Mouse (Mus musculus) MEL (cell line): ENCODE data around the gene Pnpt1. TPM values are rescaled to one million over a fixed set of nuclear protein-coding genes. Genes with fewer than 3 reads are reported as not detected.

Experiments
- DNase-seq: peaks from one replicate; pipeline ENCODE4 v3.0.0; 2011; ENCODE audit warnings: low read depth, low spot score
- H3K27ac ChIP-seq: 2 replicates; pipeline ENCODE4 v1.5.1; 2012; ENCODE audit warnings: low read depth, mild to moderate bottlenecking, control low read depth, low read length, moderate library complexity; ENCODE audit not compliant: control insufficient read depth
- H3K27me3 ChIP-seq, 2 experiments: fragments of 150-350 bp in 1 of 2; sonication (generic) in 1 of 2; 2 replicates each; pipeline ENCODE4 v1.6.1; 2012; ENCODE audit warnings: low read length in 2 of 2, mild to moderate bottlenecking in 2 of 2, improper control_type of control experiment in 1 of 2, moderate library complexity in 1 of 2; ENCODE audit not compliant: insufficient read depth in 2 of 2, control insufficient read depth in 1 of 2
- H3K36me3 ChIP-seq, 2 experiments: 2 replicates each; pipeline ENCODE4 v1.6.1; 2012 to 2014; ENCODE audit warnings: low read length in 2 of 2, improper control_type of control experiment in 1 of 2, inconsistent platforms in 1 of 2, mild to moderate bottlenecking in 1 of 2; ENCODE audit not compliant: insufficient read depth in 2 of 2, control insufficient read depth in 1 of 2
- H3K4me1 ChIP-seq, 2 experiments: fragments of 150-350 bp in 1 of 2; sonication (generic) in 1 of 2; 2 replicates each; pipeline ENCODE4 v1.6.1; 2012; ENCODE audit warnings: low read length in 2 of 2, improper control_type of control experiment in 1 of 2, mild to moderate bottlenecking in 1 of 2; ENCODE audit not compliant: insufficient read depth in 2 of 2, control insufficient read depth in 1 of 2
- H3K4me3 ChIP-seq, 2 experiments: fragments of 150-350 bp in 1 of 2; sonication (generic) in 1 of 2; 2 replicates each; pipeline ENCODE4 v1.5.1; 2012; ENCODE audit warnings: low read depth in 2 of 2, low read length in 2 of 2, mild to moderate bottlenecking in 2 of 2, moderate library complexity in 2 of 2, control low read depth in 1 of 2, improper control_type of control experiment in 1 of 2; ENCODE audit not compliant: control insufficient read depth in 1 of 2, insufficient read depth in 1 of 2
- H3K79me2 ChIP-seq: 2 replicates; pipeline ENCODE4 v1.6.1; 2012; ENCODE audit warnings: mild to moderate bottlenecking, low read length, moderate library complexity; ENCODE audit not compliant: control insufficient read depth, poor library complexity, insufficient read depth
- H3K9ac ChIP-seq: 2 replicates; pipeline ENCODE4 v1.6.1; 2012; ENCODE audit warnings: low read depth, mild to moderate bottlenecking, control low read depth, low read length, moderate library complexity; ENCODE audit not compliant: control insufficient read depth, poor library complexity, severe bottlenecking
- H3K9me3 ChIP-seq: fragments of 150-350 bp; sonication (generic); replicated peaks from 2 replicates; pipeline ENCODE4 v1.6.1; 2012; ENCODE audit warnings: mild to moderate bottlenecking, low read length, improper control_type of control experiment, moderate library complexity; ENCODE audit not compliant: insufficient read depth
- CHD2 ChIP-seq: IDR thresholded peaks from 2 replicates; pipeline ENCODE4 v1.6.1; 2011; ENCODE audit warnings: low read length, improper control_type of control experiment
- E2F4 ChIP-seq: IDR thresholded peaks from 2 replicates; pipeline ENCODE4 v1.6.1; 2011; ENCODE audit warnings: low read depth, low read length, improper control_type of control experiment, borderline replicate concordance
- ELF1 ChIP-seq: IDR thresholded peaks from 2 replicates; pipeline ENCODE4 v1.6.1; 2014; ENCODE audit warnings: low read depth, mild to moderate bottlenecking, inconsistent platforms, low read length, improper control_type of control experiment, moderate library complexity
- GABPA ChIP-seq: IDR thresholded peaks from 2 replicates; pipeline ENCODE4 v1.6.1; 2012; ENCODE audit warnings: low read depth, mild to moderate bottlenecking, inconsistent platforms, low read length, improper control_type of control experiment, moderate library complexity
- JUND ChIP-seq: IDR thresholded peaks from 2 replicates; pipeline ENCODE4 v1.6.1; 2011; ENCODE audit warnings: low read depth, mild to moderate bottlenecking, improper control_type of control experiment, low read length
- MAZ ChIP-seq: IDR thresholded peaks from 2 replicates; pipeline ENCODE4 v1.6.1; 2012; ENCODE audit warnings: low read depth, mild to moderate bottlenecking, inconsistent platforms, low read length, improper control_type of control experiment
- MEF2A ChIP-seq: IDR thresholded peaks from 2 replicates; pipeline ENCODE4 v1.6.1; 2014; ENCODE audit warnings: low read depth, mild to moderate bottlenecking, inconsistent platforms, low read length, improper control_type of control experiment; ENCODE audit not compliant: poor library complexity, insufficient replicate concordance, severe bottlenecking; ENCODE audit errors: extremely low read depth
- MXI1 ChIP-seq: IDR thresholded peaks from 2 replicates; pipeline ENCODE4 v1.6.1; 2011; ENCODE audit warnings: mild to moderate bottlenecking, low read depth, low read length, improper control_type of control experiment
- MYB ChIP-seq: IDR thresholded peaks from 2 replicates; pipeline ENCODE4 v1.6.1; 2011; ENCODE audit warnings: mild to moderate bottlenecking, low read depth, low read length, improper control_type of control experiment
- NELFE ChIP-seq: IDR thresholded peaks from 2 replicates; pipeline ENCODE4 v1.6.1; 2011; ENCODE audit warnings: low read depth, low read length, improper control_type of control experiment
- NRF1 ChIP-seq: IDR thresholded peaks from 2 replicates; pipeline ENCODE4 v1.6.1; 2014; ENCODE audit warnings: low read depth, mild to moderate bottlenecking, inconsistent platforms, low read length, improper control_type of control experiment, moderate library complexity; ENCODE audit not compliant: poor library complexity, insufficient read depth, severe bottlenecking
- POLR2AphosphoS2 ChIP-seq: IDR thresholded peaks from 2 replicates; pipeline ENCODE4 v1.6.1; 2011; ENCODE audit warnings: low read length, improper control_type of control experiment
- RCOR1 ChIP-seq: IDR thresholded peaks from 2 replicates; pipeline ENCODE4 v1.6.1; 2012; ENCODE audit warnings: low read depth, mild to moderate bottlenecking, inconsistent platforms, low read length, improper control_type of control experiment
- SIN3A ChIP-seq: IDR thresholded peaks from 2 replicates; pipeline ENCODE4 v1.6.1; 2012; ENCODE audit warnings: low read length, improper control_type of control experiment, inconsistent platforms
- SMC3 ChIP-seq: IDR thresholded peaks from 2 replicates; pipeline ENCODE4 v1.6.1; 2011; ENCODE audit warnings: low read depth, low read length, improper control_type of control experiment
- TAL1 ChIP-seq: IDR thresholded peaks from 2 replicates; pipeline ENCODE4 v1.6.1; 2012; ENCODE audit warnings: mild to moderate bottlenecking, inconsistent platforms, low read length, moderate library complexity, mixed read lengths
- ZC3H11A ChIP-seq: IDR thresholded peaks from 2 replicates; pipeline ENCODE4 v1.6.1; 2012; ENCODE audit warnings: low read depth, mild to moderate bottlenecking, inconsistent platforms, low read length, improper control_type of control experiment
- ZMIZ1 ChIP-seq: IDR thresholded peaks from 2 replicates; pipeline ENCODE4 v1.6.1; 2012; ENCODE audit warnings: low read depth, mild to moderate bottlenecking, inconsistent platforms, low read length, improper control_type of control experiment, moderate library complexity
- polyA plus RNA-seq, 2 experiments: library from polyadenylated mRNA; stranded (reverse) in 1 of 2; unstranded in 1 of 2; fragments of >175 nt in 1 of 2; fragments of >200 nt in 1 of 2; gene quantifications; 2 replicates each; pipeline versions ENCODE4 v1.2.1 to v1.2.4; 2012; ENCODE audit warnings: low replicate concordance in 2 of 2, low read depth in 1 of 2; ENCODE audit not compliant: insufficient read length in 2 of 2, insufficient read depth in 1 of 2, missing spikeins in 1 of 2
- total RNA-seq: library from RNA; depleted of rRNA; stranded (reverse); fragments of 300-350 nt; gene quantifications from 2 replicates; pipeline ENCODE4 v1.2.3, GENCODE M21; 2012

The Pnpt1 gene
- total and polyA plus RNA-seq, 3 experiments, result 56.2 to 85.0 TPM; not detected in 1

DNA sequence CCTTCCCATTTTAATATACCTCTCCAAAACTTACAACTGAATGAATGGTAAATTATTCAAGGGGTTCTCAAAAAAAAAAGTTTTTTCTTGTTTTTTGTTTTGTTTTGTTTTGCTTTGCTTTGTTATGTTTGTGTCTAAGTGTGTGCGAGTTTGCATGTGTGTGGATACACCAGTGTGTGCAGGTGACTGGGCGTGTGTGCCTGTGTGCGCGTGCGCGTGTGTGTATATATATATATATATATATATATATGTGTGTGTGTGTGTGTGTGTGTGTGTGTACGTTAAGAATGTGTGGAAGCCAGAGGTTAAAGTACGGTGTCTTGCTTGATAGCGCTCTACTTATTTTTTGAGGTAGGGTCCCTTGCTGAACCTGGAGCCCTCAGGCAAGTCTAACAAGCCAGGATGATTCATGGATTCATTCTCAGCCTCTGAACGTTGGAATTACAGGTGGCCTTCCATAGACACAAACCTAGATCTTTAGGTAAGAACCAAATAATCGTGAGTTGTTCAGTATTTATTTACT lies 621 bp upstream of the Pnpt1 start:
- Histone ChIP-seq H3K79me2 (peaks cover 12% of the 10 kb centered on the region), H3K27ac (peak overlapping the region; percentile 84), H3K36me3 (peaks cover 10 to 13% of the 10 kb centered on the region in 2 experiments), H3K27me3 (no peaks in the 10 kb centered on the region), H3K9me3 (no peaks in the 10 kb centered on the region), H3K9ac (peak overlapping the region; percentile 75), H3K4me1 (peaks cover 3 to 5% of the 10 kb centered on the region in 2 experiments; a peak in 1 of 4 replicates), H3K4me3 (peak overlapping the region; percentile 70 to 85)
- no peak for DNase-seq
- TF ChIP-seq ZC3H11A (no peak), POLR2AphosphoS2 (no peak), NRF1 (peak; percentile 64)

DNA sequence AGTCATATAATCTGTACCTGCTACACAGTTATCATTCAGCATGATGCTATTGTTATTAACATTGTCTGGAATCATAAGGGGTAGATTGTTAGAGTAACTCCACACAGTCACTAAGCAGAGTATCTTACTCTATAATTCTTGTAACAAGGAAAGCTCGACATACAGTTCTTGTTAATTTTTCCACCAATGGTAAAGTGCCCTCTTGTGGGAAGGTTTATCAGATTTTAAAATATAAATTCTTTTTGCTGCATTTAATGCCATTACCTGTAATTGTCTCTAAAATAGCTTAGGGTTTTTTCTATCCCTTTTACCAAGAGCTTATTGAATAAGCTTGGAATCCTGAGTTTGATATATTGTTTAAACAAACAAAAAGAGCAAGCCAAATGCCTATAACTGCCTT lies 10.1 kb downstream of the Pnpt1 start:
- no peaks in the 10 kb centered on the region for H3K79me2 ChIP-seq
- no peaks in the 10 kb centered on the region for H3K27me3 ChIP-seq
- H3K4me3 ChIP-seq, result no peak overlapping the region
- H3K4me1 ChIP-seq, result no peaks in the 10 kb centered on the region
- H3K27ac ChIP-seq, result no peak overlapping the region
- DNase-seq, result no peak
- no peaks in the 10 kb centered on the region for H3K9me3 ChIP-seq
- H3K36me3 ChIP-seq, result peaks cover 2 to 40% of the 10 kb centered on the region in 2 experiments
- no peak overlapping the region for H3K9ac ChIP-seq
- TF ChIP-seq E2F4 (no peak), GABPA (no peak), ELF1 (no peak), MAZ (no peak), ZMIZ1 (no peak), SMC3 (no peak), MXI1 (no peak), JUND (no peak), RCOR1 (no peak), NRF1 (no peak), NELFE (no peak), MYB (no peak), MEF2A (no peak), TAL1 (no peak), CHD2 (no peak), SIN3A (no peak)
